Mouse (Mus musculus): Measurements from ENCODE around the gene Bcl6b.

The Bcl6b gene

DNA sequence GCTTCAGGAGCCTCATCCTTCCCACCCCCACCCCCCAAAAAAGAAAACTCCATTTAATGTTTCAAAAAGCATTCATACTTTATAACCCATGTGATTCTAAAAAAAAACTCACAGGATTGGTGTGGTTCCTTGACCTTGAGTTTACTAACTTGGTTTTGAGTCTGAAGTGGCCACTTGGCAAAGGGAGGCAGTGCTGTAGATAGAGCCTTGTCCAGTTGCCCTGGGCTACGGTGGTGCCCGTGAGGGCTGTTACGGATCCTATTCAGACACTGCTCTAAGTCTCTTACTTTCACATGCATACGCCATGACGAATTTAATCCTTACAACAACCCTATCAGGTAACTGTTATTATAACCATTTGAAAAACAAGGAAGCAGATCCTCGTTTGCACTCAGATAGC, 17.6 kb downstream of the Bcl6b start:
- DNase-seq = no peak

GRCm38 (mm10) chr11:70210681-70211080, 18.9 kb downstream of the Bcl6b start:
- DNase-seq = no peak

- DNase-seq = no peak
These were observed 20.7 kb downstream of the Bcl6b start for GRCm38 (mm10) chr11:70208778-70209388.

DNA sequence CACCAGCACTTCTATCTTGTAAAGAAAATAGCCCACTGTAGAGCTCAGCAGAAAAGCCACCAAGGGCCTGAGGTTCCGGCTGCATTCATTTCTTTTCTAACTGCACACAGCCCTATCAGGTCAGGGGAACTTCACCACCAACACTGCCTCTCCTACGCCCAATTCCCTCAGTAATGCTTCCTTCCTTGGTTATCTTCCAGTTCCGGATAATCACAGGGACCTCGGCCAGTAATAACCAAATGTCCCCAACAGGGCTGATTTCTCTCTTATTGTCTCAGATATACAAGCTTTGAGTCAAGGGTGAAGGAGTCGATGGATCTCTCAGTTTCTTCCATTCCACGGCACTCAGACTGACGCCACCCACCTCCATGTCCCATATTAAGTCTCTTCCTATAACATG, 22.3 kb downstream of the Bcl6b start:
- DNase-seq = no peak

- no peak for DNase-seq
These were observed 22.8 kb downstream of the Bcl6b start for GRCm38 (mm10) chr11:70206801-70207200.

DNA sequence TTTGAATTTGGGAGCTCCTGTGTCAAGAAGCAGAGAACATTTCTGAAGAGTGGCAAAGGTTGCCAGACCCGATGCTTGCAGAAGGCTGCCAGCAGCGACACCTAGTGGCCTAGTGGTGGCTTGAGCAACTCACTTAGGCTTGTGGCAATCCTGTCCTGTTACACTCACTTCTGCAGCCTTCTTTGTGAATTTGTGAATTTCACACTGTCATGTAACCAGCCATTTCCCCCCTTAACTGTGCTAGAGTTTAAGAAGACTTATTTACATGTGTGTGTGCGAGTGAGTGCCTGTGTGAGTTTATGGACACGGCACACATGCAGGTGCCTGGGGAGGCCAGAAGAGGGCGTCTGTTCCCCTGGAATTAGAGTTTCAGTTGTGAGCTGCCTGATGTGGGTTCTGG, 27.9 kb downstream of the Bcl6b start:
- peak; percentile 69 for DNase-seq

DNA sequence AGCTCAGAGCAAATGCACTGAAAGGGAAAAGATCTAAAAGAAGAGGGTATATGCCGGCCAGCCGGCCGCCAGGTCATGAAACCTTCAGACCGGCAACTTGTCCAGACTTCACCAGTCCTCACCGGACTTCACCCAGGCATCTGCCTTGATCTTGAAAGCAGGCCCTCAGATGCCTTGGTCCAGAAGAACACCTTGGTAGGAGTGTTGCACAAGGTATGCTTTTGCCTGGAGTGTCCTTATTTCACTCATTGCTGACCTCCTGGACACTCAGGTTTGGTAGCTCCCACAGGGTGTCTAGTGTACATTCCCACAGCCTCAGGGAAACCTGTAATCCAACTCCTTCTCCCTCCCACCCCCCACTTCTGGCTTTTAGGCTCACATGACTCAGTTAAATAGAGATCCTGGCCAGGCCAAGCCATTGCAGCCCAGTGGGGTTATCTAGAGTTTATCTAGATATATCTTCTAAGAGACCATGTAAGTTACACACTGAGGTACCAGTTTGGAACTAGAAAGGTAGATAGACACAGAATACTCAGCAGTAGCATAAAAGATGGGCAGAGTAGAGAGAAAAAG, 29.5 kb downstream of the Bcl6b start:
- no peak for DNase-seq

- no peak for DNase-seq
These were observed 30.5 kb downstream of the Bcl6b start for GRCm38 (mm10) chr11:70199107-70199506.

- DNase-seq = no peak
These were observed 31.3 kb downstream of the Bcl6b start for GRCm38 (mm10) chr11:70198332-70198731.

DNA sequence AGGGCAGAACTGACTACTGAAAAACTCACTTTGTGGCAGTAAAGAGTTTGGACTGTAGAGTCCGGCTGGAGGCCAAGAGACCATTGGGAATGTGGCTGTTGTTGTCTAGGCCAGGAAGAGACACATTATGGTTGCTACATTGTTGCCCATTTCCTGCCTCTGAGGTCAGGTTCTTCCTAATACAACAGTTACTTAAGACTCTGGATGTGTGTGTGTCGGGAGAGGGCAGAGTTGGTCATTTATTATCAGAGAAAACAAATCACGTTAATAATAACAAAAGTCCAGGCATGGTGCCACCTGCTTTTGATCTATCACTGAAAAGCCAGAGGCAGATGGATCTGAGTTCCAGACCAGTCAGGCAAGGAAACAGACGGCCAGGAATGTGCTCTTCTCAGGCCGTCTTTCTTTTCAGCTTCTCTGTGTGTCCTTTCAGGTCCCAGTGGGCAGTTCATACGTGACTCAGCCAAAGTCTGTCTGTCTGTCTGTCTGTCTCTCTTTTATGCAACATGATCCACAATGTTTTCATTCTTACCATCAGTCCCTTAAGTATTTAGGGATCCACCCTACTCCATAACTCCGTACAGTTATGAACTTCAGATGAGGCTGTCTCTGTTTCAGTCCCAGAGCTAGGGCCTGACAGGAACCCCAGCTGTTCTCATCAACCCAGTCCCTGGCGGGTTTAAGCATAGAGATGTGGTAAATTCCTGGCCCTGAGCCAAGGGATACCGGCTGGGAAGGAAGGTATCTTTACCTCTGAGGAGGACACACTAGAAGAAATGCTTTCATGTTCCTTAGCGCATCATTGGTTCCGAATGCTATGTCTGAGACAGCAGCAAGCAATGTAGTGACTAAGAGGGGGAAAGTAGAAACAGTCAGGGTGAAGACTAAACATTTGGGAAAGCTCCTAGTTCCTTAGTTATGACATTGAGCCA, 36.0 kb downstream of the Bcl6b start:
- DNase-seq = no peak

GRCm38 (mm10) chr11:70192157-70192556, 37.4 kb downstream of the Bcl6b start:
- no peak for DNase-seq

GRCm38 (mm10) chr11:70191188-70191587, 38.4 kb downstream of the Bcl6b start:
- no peak for DNase-seq

GRCm38 (mm10) chr11:70189319-70190134, 40.1 kb downstream of the Bcl6b start:
- DNase-seq = no peak

DNA sequence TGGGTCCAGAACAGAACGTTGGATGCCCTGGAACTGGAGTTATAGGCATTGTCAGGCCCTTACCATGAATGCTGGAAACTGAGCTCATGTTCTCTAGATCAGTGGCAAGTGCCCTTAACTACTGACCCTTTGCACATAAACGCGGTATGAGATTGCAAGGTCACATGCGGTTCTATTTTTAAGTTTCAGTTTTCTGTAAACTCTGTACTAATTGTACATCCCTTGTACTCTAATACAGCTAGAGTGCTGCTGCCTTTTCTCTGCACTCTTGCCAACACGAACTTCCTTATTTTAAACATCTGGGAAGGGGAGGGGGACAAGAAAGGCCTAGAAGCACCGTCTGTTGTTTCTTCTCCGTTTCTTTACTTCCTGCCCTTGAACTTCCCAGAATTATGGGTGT, 44.5 kb downstream of the Bcl6b start:
- no peak for DNase-seq

DNA sequence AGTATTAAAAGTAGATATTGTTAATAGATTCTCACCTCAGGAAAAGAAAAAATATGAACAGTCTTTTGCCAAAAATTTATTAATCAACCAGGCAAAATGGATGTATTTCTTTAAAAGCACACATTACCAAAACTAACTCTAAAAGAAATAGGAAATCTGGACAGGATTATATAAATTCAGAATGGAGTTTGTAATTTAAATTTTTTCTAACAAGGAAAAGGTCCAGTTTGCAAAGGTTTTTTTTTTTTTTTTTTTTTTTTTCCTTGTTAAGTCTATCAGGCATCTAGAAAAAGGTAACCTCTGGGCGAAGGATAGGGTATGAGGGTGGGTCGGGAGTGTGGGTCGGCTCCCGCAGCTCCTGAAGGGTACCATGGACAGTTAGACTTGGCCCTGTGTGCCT, 49.1 kb downstream of the Bcl6b start:
- no peak for DNase-seq

DNA sequence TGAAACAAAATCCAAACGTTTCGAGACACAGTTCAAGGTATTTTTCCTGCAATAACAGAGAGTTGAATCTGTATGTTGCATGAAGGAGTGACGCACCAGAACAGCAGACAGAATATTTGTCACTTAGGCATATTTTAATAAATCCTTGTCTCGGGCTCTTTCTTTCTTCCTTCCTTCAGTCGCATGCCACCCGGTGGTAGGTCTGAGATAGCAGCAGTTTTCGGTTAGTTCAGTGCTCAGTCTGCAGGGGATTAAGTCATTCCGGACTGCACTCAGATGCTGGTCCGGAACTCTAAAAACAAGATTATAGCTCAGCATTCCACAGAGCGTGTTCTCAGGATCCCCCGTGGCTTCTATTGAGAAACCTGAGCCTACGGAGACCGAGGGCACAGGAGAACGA, 50.2 kb downstream of the Bcl6b start:
- no peak for DNase-seq

DNA sequence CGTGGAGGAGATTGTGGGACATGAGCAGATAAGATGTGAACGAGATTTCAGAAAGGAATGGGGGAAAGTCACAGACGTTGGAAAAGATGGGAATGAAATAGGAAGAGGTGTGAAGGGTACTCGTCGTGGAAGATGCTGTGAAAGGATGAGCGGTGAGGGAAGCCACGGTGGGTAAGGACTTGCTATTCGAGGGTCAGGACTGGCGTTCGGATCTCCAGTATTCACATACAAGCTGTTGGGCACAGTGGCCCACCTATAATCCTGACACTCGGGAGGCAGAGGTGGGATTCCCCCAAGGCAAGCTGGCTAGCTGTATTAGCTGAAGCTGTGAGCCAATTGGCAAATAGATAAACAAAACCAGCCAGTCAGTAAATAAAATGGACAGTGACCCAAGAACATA, 50.8 kb downstream of the Bcl6b start:
- no peak for DNase-seq

GRCm38 (mm10) chr11:70178311-70178710, 51.3 kb downstream of the Bcl6b start:
- DNase-seq = no peak

DNA sequence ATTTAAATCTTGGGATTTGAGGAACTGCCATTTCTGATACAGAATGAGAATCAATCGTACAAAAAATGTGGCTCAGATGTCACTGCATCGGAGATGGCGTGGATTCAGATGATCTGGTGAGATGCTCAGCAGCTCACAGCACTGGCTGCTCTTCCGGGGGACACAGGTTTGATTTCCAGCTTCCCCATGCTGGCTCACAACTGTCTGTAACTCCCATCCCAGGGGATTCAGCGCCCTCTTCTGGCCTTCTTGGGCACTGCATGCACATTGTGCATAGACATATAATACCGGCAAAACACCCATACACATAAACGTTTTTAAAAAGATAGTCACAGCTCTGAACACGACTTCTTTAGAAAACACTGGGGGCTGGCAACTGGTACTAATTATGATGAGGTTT, 52.0 kb downstream of the Bcl6b start:
- no peak for DNase-seq

DNA sequence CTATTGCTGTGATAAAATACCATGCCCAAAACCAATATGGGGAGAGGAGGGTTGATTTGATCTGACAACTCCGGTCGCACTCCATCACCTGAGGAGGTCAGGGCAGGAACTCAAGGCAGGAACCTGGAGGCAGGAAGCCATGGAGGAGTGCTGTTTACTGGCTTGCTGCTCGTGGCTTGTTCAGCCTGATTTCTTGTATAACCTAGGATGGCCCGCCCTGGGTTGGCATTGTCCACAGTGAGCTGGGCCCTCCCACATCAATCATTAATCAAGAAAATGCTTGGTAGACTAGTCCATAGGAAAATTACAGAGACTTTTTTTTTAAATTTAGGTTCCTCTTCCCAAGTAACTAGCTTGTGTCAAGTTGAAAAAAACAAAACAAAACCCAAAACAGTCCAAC, 55.1 kb downstream of the Bcl6b start:
- no peak for DNase-seq

All from cerebellum, adult 11 months (tissue).